Mouse (Mus musculus) E14TG2a.4 (cell line): ENCODE results near the gene Exoc3l.
A peak's percentile ranks its signal among the peaks of the same experiment; 100 is the strongest.

Source experiments
- H3K27me3 ChIP-seq: 2 replicates; pipeline ENCODE4 v1.6.1; 2014; ENCODE audit warnings: low read length, control low read depth; ENCODE audit not compliant: insufficient read depth
- H3K36me3 ChIP-seq: 2 replicates; pipeline ENCODE4 v1.6.1; 2014; ENCODE audit warnings: low read length, control low read depth; ENCODE audit not compliant: insufficient read depth
- H3K4me1 ChIP-seq: replicated peaks from 2 replicates; pipeline ENCODE4 v1.6.1; 2014; ENCODE audit warnings: low read depth, low read length, control low read depth
- H3K4me3 ChIP-seq: replicated peaks from 2 replicates; pipeline ENCODE4 v1.5.1; 2014; ENCODE audit warnings: mild to moderate bottlenecking, low read length
- H3K9me3 ChIP-seq: 2 replicates; pipeline ENCODE4 v1.6.1; 2014; ENCODE audit warnings: low read length, control low read depth
- CTCF ChIP-seq: conservative IDR thresholded peaks from 2 replicates; pipeline ENCODE4 v1.5.1; 2014; ENCODE audit warnings: low read length
- NANOG ChIP-seq: IDR thresholded peaks from 2 replicates; pipeline ENCODE4 v1.6.1; 2014; ENCODE audit warnings: borderline replicate concordance, low read length, mixed read lengths
- POU5F1 ChIP-seq: IDR thresholded peaks from 2 replicates; pipeline ENCODE4 v1.6.1; 2014; ENCODE audit warnings: low read length, borderline replicate concordance

Gene Exoc3l

GRCm38 (mm10) chr8:105290554-105291314 lies 5.2 kb downstream of the Exoc3l start:
- Histone ChIP-seq H3K9me3 (no peaks in the 10 kb centered on the region), H3K36me3 (peaks cover 3% of the 10 kb centered on the region; the same call in 1 of the 2 replicates), H3K4me3 (peak overlapping the region; percentile 87), H3K27me3 (peaks cover 34% of the 10 kb centered on the region), H3K4me1 (peaks cover 73% of the 10 kb centered on the region)
- TF ChIP-seq CTCF: peak; percentile 94
- TF ChIP-seq POU5F1: no peak

- no peak for TF ChIP-seq POU5F1
- no peak; the same call in 1 of the 2 replicates for TF ChIP-seq CTCF
- TF ChIP-seq NANOG: no peak
- H3K4me1 ChIP-seq: peaks cover 73% of the 10 kb centered on the region
- H3K27me3 ChIP-seq: peaks cover 42% of the 10 kb centered on the region
- peak within 1 kb of the TSS; percentile 87 for H3K4me3 ChIP-seq
- H3K9me3 ChIP-seq: no peaks in the 10 kb centered on the region
- H3K36me3 ChIP-seq: peaks cover 10% of the 10 kb centered on the region
These were observed 6.0 kb downstream of the Exoc3l start, which contains the start of gene 4931428F04Rik for GRCm38 (mm10) chr8:105289805-105290460. 4931428F04Rik (minus strand) TSS chr8:105289864.

GRCm38 (mm10) chr8:105288958-105289732 lies 6.8 kb downstream of the Exoc3l start:
- H3K4me3 ChIP-seq: peak overlapping the region; percentile 87
- H3K36me3 ChIP-seq: peaks cover 15% of the 10 kb centered on the region
- H3K27me3 ChIP-seq: peaks cover 48% of the 10 kb centered on the region
- TF ChIP-seq POU5F1 (no peak), CTCF (no peak), NANOG (no peak)
- H3K9me3 ChIP-seq: no peaks in the 10 kb centered on the region
- H3K4me1 ChIP-seq: peaks cover 67% of the 10 kb centered on the region

- Histone ChIP-seq H3K36me3 (peaks cover 15% of the 10 kb centered on the region), H3K4me3 (peak overlapping the region; percentile 87; the same call in 1 of the 2 replicates), H3K27me3 (peaks cover 45% of the 10 kb centered on the region), H3K4me1 (peaks cover 64% of the 10 kb centered on the region), H3K9me3 (no peaks in the 10 kb centered on the region)
- TF ChIP-seq POU5F1: no peak
- TF ChIP-seq NANOG: no peak
- TF ChIP-seq CTCF: no peak
These were observed 7.7 kb downstream of the Exoc3l start for GRCm38 (mm10) chr8:105288231-105288630.

- Histone ChIP-seq H3K4me1 (peaks cover 63% of the 10 kb centered on the region), H3K4me3 (no peak overlapping the region), H3K36me3 (peaks cover 20% of the 10 kb centered on the region), H3K27me3 (peaks cover 46% of the 10 kb centered on the region), H3K9me3 (no peaks in the 10 kb centered on the region)
- TF ChIP-seq POU5F1 (no peak), CTCF (0 out of 2 replicates have a peak, but pooled peaks have one; percentile 15)
These were observed 9.0 kb downstream of the Exoc3l start for GRCm38 (mm10) chr8:105286907-105287306.

GRCm38 (mm10) chr8:105285514-105285913 lies 10.4 kb downstream of the Exoc3l start:
- H3K4me3 ChIP-seq: 0 out of 2 replicates have a peak overlapping the region, but pooled peaks have one; percentile 20
- no peaks in the 10 kb centered on the region for H3K9me3 ChIP-seq
- TF ChIP-seq NANOG (no peak), CTCF (no peak), POU5F1 (no peak)
- H3K4me1 ChIP-seq: peaks cover 67% of the 10 kb centered on the region
- peaks cover 31% of the 10 kb centered on the region for H3K36me3 ChIP-seq
- peaks cover 53% of the 10 kb centered on the region for H3K27me3 ChIP-seq

GRCm38 (mm10) chr8:105283074-105283473 lies 12.8 kb downstream of the Exoc3l start:
- TF ChIP-seq POU5F1 (no peak), CTCF (peak; percentile 91)
- Histone ChIP-seq H3K9me3 (no peaks in the 10 kb centered on the region), H3K4me1 (peaks cover 62% of the 10 kb centered on the region), H3K4me3 (peak overlapping the region; percentile 67), H3K27me3 (peaks cover 68% of the 10 kb centered on the region), H3K36me3 (peaks cover 38% of the 10 kb centered on the region)

- H3K36me3 ChIP-seq: peaks cover 38% of the 10 kb centered on the region
- peak overlapping the region; percentile 67 for H3K4me3 ChIP-seq
- H3K9me3 ChIP-seq: no peaks in the 10 kb centered on the region
- no peak for TF ChIP-seq NANOG
- no peak for TF ChIP-seq CTCF
- TF ChIP-seq POU5F1: no peak
- H3K4me1 ChIP-seq: peaks cover 61% of the 10 kb centered on the region
- peaks cover 77% of the 10 kb centered on the region for H3K27me3 ChIP-seq
These were observed 13.7 kb downstream of the Exoc3l start for GRCm38 (mm10) chr8:105282239-105282638.
